Mouse (Mus musculus) ES-E14 (cell line): ENCODE measurements at regions not wholly inside any gene's neighbourhood (a gene's known extent, or its start where the extent isn't known, plus 50 kb on each side); places are given as distances from the start of the nearest gene placed in this dataset.

ENCODE experiments used
- DNase-seq: peaks from one replicate; pipeline ENCODE4 v3.0.0-alpha.2; 2013; ENCODE audit warnings: low read depth, low spot score
- H3K27ac ChIP-seq: 2 replicates; pipeline ENCODE4 v1.5.1; 2012; ENCODE audit warnings: low read depth, mild to moderate bottlenecking, low read length, moderate library complexity, mixed read lengths; ENCODE audit not compliant: poor library complexity, insufficient read depth, severe bottlenecking
- H3K36me3 ChIP-seq: 2 replicates; pipeline ENCODE4 v1.6.1; 2012; ENCODE audit warnings: mild to moderate bottlenecking, low read length, moderate library complexity, mixed read lengths; ENCODE audit not compliant: control insufficient read depth, poor library complexity, insufficient read depth, severe bottlenecking
- H3K4me1 ChIP-seq, 2 experiments: fragments of 150-350 bp in 1 of 2; sonication (generic) in 1 of 2; 2 replicates each; pipeline ENCODE4 v1.6.1; 2012; ENCODE audit warnings: low read length in 2 of 2, mild to moderate bottlenecking in 1 of 2, mixed read lengths in 1 of 2; ENCODE audit not compliant: control insufficient read depth in 2 of 2, insufficient read depth in 2 of 2, poor library complexity in 1 of 2
- H3K4me3 ChIP-seq, 2 experiments: fragments of 150-350 bp in 1 of 2; sonication (generic) in 1 of 2; 2 replicates each; pipeline ENCODE4 v1.5.1; 2012; ENCODE audit warnings: low read length in 2 of 2, low read depth in 1 of 2, mild to moderate bottlenecking in 1 of 2, mixed read lengths in 1 of 2; ENCODE audit not compliant: insufficient read depth in 1 of 2, poor library complexity in 1 of 2, severe bottlenecking in 1 of 2
- H3K9ac ChIP-seq: 2 replicates; pipeline ENCODE4 v1.6.1; 2012; ENCODE audit warnings: low read depth, mild to moderate bottlenecking, low read length, mixed read lengths; ENCODE audit not compliant: poor library complexity, insufficient read depth, severe bottlenecking
- H3K9me3 ChIP-seq: fragments of 150-350 bp; sonication (generic); 2 replicates; pipeline ENCODE4 v1.6.1; 2012; ENCODE audit warnings: low read depth, mild to moderate bottlenecking, low read length; ENCODE audit not compliant: control insufficient read depth, insufficient read depth
- CHD2 ChIP-seq: IDR thresholded peaks from 2 replicates; pipeline ENCODE4 v1.6.1; 2014; ENCODE audit warnings: mild to moderate bottlenecking, low read depth, low read length, inconsistent platforms
- HCFC1 ChIP-seq: IDR thresholded peaks from 2 replicates; pipeline ENCODE4 v1.6.1; 2012; ENCODE audit warnings: low read length, inconsistent platforms, borderline replicate concordance; ENCODE audit not compliant: insufficient read depth
- MAFK ChIP-seq: IDR thresholded peaks from 2 replicates; pipeline ENCODE4 v1.6.1; 2014; ENCODE audit warnings: mild to moderate bottlenecking, low read depth, low read length, inconsistent platforms; ENCODE audit not compliant: insufficient read depth
- ZC3H11A ChIP-seq: IDR thresholded peaks from 2 replicates; pipeline ENCODE4 v1.6.1; 2012; ENCODE audit warnings: low read depth, mild to moderate bottlenecking, inconsistent platforms, low read length, borderline replicate concordance
- ZNF384 ChIP-seq: IDR thresholded peaks from 2 replicates; pipeline ENCODE4 v1.6.1; 2012; ENCODE audit warnings: low read depth, low read length, inconsistent platforms
- in situ Hi-C, 2 experiments: fragments of 600-800 bp; cut with MboI; formaldehyde crosslinking; loops; one replicate each; pipeline ENCODE4 v1.15.1; 2025; ENCODE audit warnings: low sequenced_read_pairs in 2 of 2, inconsistent platforms in 1 of 2; ENCODE audit not compliant: unreplicated experiment in 2 of 2

DNA sequence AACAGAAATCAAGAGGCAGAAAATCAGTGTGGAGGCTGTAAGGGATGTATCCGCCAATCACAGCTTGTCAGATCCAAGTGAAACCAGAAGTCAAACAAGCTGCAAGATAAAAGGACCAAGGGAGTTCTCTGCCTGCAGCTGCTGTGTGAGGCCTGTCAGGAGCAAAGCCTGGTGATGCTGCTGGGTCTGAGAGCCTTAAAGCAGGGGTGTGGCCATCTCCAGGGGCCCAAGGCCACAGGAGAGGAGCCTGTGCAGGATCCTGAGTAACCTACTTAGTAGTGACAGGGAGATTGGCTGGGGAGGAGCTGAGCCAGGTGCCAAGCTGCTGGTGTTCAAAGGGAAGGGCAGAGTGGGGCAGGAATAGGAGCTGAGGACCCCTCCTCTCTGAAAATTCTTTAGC, 418.8 kb downstream of the Matn1 start:
- in situ Hi-C loops, result no loop called here
- H3K9me3 ChIP-seq, result no peaks in the 10 kb centered on the region
- no peak overlapping the region for H3K9ac ChIP-seq
- no peak for DNase-seq
- no peaks in the 10 kb centered on the region for H3K36me3 ChIP-seq
- TF ChIP-seq CHD2 (no peak), MAFK (no peak), HCFC1 (no peak), ZNF384 (no peak), ZC3H11A (no peak)
- no peak overlapping the region for H3K4me3 ChIP-seq
- H3K27ac ChIP-seq, result no peak overlapping the region
- peaks cover 0 to 2% of the 10 kb centered on the region in 2 experiments; a peak in 1 of 4 replicates for H3K4me1 ChIP-seq

DNA sequence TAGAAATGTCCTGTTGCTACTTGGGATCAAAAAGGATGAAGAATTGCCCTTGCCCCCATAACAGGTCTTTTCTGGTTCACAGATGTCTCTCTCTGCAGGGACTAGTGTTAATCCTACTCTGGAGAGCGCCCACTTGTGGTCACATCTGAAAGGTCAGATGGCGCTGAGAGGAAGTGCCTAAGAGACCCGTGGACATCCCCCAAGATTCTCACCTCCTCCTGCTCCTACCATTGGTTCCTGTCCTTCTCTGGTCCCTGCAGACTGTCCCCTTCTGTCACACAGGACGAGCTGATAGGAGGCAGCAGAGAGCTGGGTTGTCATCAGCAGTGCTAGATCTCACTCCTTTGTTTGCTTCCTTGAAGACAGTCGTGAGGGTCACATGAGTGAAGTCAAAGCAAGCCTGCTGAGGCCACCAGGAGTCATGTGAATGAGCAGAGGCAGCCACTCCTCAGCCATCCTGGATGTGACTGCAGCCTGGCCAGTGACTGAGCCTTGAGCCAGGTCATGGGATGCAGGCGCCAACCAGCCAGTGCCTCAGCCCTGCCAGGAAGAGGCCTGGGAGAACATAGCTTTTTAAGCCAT, 420.6 kb downstream of the Matn1 start:
- Histone ChIP-seq H3K27ac (no peak overlapping the region), H3K9me3 (no peaks in the 10 kb centered on the region), H3K9ac (no peak overlapping the region), H3K36me3 (no peaks in the 10 kb centered on the region), H3K4me3 (no peak overlapping the region), H3K4me1 (peaks cover 0 to 2% of the 10 kb centered on the region in 2 experiments; a peak in 1 of 4 replicates)
- TF ChIP-seq ZC3H11A, result no peak
- no peak for TF ChIP-seq HCFC1
- TF ChIP-seq ZNF384, result no peak
- TF ChIP-seq CHD2, result no peak
- no peak for TF ChIP-seq MAFK
- peak; percentile 59 for DNase-seq
- in situ Hi-C loops, result no loop called here

- H3K27ac ChIP-seq, result no peak overlapping the region
- H3K9me3 ChIP-seq, result no peaks in the 10 kb centered on the region
- H3K4me1 ChIP-seq, result peaks cover 0 to 2% of the 10 kb centered on the region in 2 experiments; a peak in 1 of 4 replicates
- peak; percentile 13 for DNase-seq
- H3K36me3 ChIP-seq, result no peaks in the 10 kb centered on the region
- H3K9ac ChIP-seq, result no peak overlapping the region
- TF ChIP-seq HCFC1, result no peak
- 0 out of 2 replicates have a peak, but pooled peaks have one; percentile 18 for TF ChIP-seq ZC3H11A
- TF ChIP-seq CHD2, result no peak
- no peak for TF ChIP-seq ZNF384
- in situ Hi-C loops, result no loop called here
- no peak overlapping the region for H3K4me3 ChIP-seq
Observed at GRCm38 (mm10) chr4:131366006-131366405, 421.8 kb downstream of the Matn1 start.

DNA sequence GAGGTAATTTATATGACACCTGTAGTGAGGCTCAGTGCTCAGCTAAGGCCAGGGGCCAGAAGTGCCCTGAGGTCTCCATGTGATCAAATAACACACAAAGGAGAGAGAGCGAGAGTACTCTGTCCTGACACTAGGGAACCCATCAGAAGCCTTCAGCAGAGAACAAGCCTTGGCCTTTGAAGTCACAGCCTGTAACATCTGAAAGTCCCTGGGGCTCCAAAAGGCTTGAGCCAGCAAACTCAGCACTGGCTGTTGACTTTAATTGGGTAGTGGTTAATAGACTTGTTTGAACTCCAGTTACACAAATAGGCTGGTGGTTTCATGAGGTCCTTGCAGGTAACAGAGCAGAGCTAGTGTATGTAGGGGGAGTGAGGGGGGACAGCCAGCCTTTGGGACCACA, 422.5 kb downstream of the Matn1 start:
- no peak overlapping the region for H3K4me3 ChIP-seq
- TF ChIP-seq MAFK (no peak), CHD2 (no peak), ZNF384 (no peak), HCFC1 (no peak), ZC3H11A (no peak)
- no peaks in the 10 kb centered on the region for H3K36me3 ChIP-seq
- in situ Hi-C loops, result no loop called here
- H3K4me1 ChIP-seq, result peaks cover 0 to 2% of the 10 kb centered on the region in 2 experiments; a peak in 1 of 4 replicates
- no peaks in the 10 kb centered on the region for H3K9me3 ChIP-seq
- H3K9ac ChIP-seq, result no peak overlapping the region
- H3K27ac ChIP-seq, result no peak overlapping the region
- DNase-seq, result no peak

DNA sequence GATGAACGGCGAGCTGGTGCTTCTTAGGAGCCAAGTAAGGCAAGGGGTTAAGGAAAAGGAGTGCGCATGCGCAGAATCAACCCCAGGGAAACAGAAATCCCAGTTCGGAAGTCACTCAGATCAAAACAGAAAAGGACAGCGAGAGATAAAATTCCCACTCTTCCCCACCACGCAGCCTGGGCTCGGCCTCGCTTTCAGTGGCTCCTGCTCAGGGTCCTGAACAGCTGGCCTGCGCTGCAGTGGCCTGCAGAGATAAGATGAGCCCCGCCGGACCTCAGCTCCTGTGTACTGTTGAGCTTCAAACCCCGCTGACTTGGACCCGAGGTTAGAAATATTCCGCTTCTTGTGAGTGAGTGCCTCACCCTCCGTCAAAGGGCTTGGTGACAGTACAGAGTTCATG, 428.3 kb downstream of the Matn1 start:
- TF ChIP-seq ZC3H11A, result no peak
- no peak for TF ChIP-seq ZNF384
- no peak for TF ChIP-seq HCFC1
- no peak for TF ChIP-seq MAFK
- no peak for TF ChIP-seq CHD2
- in situ Hi-C loops, result no loop called here

More for the DNA sequence above, 428.3 kb downstream of the Matn1 start:
- H3K27ac ChIP-seq, result no peak overlapping the region
- no peaks in the 10 kb centered on the region for H3K4me1 ChIP-seq
- H3K36me3 ChIP-seq, result no peaks in the 10 kb centered on the region
- no peak overlapping the region for H3K9ac ChIP-seq
- H3K4me3 ChIP-seq, result no peak overlapping the region
- no peak for DNase-seq
- no peaks in the 10 kb centered on the region for H3K9me3 ChIP-seq
